Mouse (Mus musculus) G1E (cell line): Measurements from ENCODE around the gene Smim7.

ENCODE experiments used
- CTCF ChIP-seq: IDR thresholded peaks from 2 replicates; pipeline ENCODE4 v1.5.1; 2012; ENCODE audit warnings: low read depth, low read length, inconsistent platforms, mixed read lengths
- GATA1 ChIP-seq: IDR thresholded peaks from 2 replicates; pipeline ENCODE4 v1.6.1; 2012; ENCODE audit warnings: borderline replicate concordance, low read length, inconsistent platforms, mixed read lengths
- POLR2AphosphoS5 ChIP-seq: IDR thresholded peaks from 2 replicates; pipeline ENCODE4 v1.6.1; 2012; ENCODE audit warnings: low read depth, low read length, inconsistent platforms; ENCODE audit not compliant: insufficient replicate concordance
- TAL1 ChIP-seq: conservative IDR thresholded peaks from 2 replicates; pipeline ENCODE4 v1.6.1; 2012; ENCODE audit warnings: low read depth, low read length, inconsistent platforms, mixed read lengths

GRCm38 (mm10) chr8:72547122-72547801, 23.6 kb downstream of the Smim7 start:
- no peak for TF ChIP-seq CTCF
- no peak for TF ChIP-seq POLR2AphosphoS5
- no peak for TF ChIP-seq TAL1
- TF ChIP-seq GATA1, result no peak
